Mouse (Mus musculus): ENCODE data around the gene Satb1.

Satb1 gene

DNA sequence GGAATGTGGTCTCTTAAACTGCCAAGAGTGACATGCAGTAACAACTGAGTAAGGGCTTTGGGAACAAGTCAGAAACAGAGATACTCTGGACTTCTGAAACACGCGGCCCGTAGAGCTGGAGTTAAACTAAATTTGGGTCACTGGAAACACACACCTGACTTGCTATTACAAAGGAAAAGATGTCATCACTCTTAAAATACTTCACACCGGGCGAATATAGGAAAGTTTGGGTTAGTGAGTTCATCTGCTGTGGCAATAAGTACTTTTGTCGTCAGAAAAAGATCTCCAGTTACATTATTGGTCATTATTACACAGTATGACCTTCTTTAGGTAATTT lies 19.3 kb downstream of the Satb1 start:
- no peak for DNase-seq

DNA sequence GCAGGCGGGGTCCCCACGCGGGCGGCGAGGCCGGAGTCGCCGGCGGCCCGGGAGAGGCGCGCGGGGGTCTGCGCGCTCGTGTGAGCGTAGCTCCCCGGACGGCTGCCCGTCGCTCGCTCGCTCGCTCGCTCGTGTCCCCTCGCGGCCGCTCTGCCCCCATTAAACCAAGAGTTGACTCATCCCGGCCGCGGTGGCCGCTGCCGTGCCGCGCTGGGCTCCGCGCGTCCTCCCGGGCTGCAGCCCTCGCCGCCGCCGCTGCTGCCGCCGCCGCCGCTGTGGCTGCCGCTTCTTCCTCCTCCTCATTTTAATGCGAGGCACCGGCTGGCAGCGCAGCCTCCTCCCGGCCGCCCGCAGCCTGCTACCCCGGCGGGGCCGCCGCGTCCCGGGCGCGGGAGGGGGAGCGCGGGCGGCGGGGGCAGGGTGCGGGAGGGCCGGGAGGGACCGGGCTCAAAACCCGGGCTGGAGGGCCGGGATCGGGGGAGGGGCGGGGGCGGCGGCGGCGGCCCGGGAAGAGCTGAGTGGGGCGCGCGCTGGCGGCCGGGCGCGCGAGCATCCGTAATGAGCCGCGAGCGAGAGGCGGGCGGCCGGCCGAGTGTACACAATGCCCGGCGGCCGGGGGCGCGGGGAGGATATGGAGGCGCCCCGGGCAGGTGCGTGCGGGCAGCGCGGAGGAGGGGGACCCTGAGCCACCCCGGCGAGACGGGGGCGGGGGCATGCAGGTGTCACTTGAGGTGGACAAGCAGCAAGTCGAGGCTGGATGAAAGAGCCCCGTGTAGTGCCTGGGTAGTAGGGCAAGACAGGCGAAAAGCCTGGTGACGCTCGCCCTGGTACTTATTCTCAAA lies 19.9 kb downstream of the Satb1 start:
- DNase-seq = peak; percentile 80

DNA sequence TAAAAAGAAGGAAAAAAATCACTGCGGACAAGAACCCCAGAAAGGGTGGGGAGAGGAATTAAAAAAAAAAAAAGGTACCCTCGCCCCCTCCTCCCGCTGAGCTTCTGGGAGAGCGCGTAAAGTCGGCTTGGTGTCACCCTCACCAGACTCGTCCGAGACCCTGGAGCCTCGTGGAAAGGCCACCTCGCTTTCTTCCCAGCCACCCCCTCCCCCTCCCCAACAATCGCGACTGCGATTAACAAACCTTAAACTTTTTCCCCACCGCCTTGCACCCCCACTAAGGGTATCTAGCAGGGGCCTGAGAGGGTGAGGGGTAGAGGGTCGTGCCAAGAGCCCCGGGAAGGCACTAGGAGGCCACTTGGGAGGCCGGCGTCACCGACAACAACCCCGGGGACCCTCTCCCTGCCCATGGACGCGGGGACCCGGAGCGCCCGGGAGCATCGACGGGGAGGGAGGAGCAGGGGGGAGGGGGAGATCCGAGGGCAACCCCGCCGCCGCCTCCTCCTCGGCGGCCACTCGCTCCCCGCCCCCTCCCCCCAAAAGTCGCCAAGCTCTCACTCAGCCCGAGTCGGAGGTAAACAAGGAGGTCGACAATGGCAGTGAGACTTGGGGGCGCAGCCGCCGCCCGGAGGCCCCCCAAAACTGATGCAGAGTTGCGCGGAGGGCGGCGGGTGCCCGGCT lies 20.7 kb downstream of the Satb1 start:
- peak; percentile 51 for DNase-seq

DNA sequence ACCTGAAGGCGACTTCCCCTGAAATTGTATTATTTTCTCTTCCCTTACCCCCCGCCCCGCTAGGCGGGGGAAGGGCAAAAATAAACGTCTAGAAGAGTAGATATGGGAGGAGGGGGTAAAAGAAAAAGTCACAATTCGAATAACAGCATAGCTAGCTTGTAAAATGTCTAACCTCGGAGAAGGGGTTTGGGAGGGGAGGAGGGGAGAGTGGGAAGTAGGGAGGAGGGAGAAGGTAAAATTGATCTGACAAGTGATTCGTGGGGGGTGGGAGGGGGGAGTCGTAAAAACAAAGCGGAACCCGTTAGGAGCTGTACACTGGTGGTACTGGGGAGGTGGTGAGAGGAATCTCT lies 21.2 kb downstream of the Satb1 start:
- DNase-seq = peak; percentile 32

DNA sequence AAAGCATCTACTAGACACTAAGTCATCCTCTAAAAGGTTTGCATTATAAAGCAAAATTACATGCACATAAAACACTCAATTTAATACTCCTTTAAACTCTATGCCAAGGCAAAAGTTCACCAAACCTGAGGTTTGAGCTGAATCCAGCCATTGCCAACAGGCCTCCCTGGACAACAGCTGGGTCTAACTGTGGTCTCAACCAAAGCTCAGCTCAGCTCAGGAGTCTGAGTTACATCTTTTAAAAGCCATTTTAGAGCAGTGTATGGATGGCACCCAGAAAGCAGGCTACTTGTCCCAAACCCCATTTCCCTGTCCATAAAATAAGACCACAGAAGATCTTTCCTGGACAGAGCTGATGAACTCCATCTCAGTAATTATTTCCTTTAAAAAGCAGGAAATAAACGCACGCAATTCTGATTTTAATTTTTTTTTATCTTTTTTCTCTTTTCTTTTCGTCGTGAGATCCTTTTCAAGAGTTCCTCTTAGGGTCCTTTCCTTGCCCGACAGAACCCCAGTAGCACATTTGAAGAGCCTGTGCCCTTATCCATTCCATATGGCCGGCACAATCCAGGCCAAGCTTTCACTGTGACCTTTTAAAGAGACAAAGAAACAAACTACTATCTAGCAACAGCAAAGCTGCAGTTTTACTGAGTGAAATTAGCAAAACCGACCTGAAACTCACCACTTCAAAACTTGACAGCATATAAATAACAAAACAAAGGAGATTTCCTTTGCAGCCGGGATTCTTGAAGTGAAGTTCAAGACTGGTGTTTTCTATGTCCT lies 21.8 kb downstream of the Satb1 start:
- DNase-seq = peak; percentile 77

DNA sequence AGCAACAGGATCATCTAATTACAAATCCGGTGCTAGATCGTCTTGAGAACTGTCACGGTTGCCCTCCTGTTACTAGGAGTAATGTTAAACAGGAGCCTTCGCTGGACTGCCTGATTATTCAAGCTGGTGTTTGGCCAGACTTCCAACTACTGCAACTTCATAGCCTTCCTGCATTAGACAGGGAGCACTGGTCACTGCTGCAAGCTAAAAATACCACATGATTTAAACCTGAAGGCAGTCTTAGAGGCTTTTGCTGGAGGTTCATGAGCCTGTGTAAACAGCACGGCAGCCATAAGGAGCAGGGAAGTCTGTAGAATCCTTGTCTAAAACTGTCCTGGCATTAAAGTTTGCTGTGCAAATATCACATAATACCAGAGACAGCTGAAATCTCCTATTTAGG lies 25.7 kb downstream of the Satb1 start:
- DNase-seq = no peak

DNA sequence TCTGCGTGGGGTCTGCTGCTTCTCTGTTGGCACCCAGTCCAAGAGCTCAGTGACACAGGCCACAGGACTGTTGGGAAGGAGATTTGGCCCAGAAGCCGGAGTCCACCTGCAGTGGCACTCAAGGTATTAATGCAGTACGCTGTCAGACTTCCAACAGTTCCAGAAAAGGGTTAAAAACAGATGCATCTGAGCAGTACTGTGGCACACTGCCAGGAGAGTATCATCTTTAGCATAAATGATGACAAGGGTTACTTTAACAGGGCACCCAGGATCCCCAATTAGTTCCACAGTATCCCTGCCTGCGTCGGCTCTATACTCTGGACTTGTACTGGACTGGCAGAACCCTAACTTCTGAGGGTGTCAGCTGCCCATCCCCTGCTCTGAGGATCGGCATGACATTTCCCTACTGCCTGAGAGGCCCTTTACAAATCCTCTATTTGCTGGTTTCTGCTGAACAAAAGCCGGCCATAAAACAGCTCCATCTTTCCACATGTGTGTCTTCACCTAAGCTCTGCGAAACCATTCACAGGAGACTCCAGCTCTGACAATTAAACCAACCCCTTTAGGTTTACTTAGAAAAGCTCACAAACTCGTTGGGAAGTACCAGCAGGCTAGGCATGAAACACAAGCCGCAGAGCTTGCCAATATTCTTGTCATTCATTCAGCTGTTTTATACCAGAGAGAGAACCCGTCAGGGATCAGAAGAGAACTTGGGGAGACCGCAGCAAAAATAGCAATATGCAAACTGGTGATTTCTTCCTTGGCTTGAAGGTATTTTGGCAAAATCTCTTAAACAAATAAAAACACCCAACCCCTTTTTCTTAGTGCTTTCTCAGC lies 26.7 kb downstream of the Satb1 start:
- DNase-seq = no peak

DNA sequence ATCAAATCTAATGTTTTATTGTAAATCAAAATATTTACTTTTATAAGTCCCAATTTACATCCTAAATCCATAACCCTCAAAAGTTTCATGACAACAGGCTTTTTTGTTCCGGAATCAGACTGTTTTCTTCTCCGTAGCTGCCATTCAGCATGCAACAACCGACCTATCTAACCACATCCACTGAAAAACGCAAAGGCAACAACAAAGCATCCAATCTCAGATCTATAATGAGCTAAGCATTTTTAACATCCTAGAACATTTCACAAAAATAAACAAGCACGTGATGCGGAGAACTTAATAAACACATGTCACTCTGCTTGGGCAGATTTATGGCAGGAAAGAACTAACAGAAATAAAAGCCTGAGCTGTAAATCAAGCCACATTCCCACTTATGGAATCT lies 32.9 kb downstream of the Satb1 start:
- no peak for DNase-seq

DNA sequence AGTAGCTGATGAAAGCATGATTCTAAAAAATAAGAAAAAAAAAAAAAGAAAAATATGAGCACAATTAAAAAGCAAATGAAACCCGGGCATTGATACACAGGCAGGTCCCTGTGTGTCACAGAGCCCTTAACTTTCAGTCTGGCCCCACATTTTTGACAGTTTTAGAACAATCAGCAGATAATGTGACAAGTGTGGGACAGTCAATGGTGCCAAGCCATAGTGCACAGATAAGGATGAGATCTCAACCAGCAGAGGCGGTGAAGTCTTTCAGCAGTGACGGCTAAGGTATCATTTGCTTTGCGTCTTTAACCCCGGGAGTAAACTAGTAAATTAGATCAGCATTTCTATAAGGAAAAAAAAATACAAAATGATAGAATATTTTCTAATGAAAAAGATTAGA lies 36.6 kb downstream of the Satb1 start:
- DNase-seq = no peak

DNA sequence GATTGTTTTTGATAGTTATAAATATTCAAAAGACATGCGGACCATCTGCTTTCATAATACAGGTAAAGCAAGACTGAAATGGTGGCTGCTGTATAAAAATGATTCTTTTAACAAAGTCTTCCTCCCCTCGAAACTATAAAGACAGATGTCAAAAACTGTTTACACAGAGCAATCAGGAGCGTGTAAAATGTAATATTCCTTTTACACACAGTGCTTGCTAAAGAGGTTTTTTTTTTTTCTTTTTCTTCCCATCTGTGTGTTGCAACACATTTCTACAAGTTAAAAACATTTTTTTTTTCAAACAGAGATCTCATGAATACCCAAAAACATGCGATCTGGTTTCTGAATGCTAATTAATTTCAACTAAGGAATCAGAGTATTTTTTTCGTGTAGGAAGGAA lies 41.9 kb downstream of the Satb1 start:
- no peak for DNase-seq

DNA sequence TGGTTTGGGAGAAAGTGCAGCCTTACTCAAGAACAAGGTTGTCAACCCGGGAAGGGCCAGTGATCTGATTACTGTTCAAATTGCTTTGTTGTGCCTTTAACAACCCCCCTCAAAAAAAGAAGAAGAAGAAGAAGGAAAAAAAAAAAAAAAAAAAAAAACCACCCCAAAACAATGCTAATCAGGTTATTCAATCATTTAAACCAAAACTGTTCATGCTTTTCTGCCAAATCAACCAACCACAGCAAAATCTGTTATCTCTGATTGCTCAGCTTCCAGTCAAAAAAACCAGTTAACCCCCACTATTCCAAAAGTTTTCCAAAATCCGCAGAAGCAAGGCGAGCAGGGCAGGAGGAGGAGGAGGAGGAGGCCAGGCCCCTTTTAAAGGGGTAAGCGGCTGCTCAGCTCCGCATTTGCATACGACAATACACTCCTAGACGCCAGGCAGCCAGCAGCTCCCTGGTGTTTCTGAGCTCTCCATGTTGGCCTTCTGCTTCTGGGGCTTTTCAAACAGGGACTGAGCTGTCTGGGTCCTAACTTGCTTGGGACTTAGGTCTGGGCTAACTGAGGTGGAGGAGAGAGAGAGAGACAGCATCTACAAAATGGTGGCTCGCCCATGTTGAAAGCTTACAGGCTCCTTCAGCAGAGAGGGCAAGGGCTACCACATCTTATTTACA lies 42.6 kb downstream of the Satb1 start:
- no peak for DNase-seq

DNA sequence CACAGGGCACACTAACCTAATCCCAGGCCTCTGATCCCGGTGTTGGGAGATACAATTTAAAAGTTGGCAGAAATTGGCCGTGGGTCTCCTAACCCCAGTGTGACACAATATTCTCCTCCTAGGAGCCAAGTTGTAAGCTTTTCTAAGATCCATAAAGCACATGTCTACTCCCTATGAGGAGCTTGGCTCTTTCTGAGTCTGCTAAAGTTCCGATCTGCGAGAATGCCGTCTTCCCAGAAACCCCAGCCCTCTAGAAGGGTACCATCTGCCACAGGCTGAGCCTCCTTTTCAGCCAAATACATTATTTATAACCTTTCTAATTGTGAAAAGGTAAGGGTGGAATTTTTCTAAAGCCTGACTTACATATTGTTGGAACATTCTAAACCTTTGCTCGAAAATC lies 43.3 kb downstream of the Satb1 start:
- DNase-seq = no peak

DNA sequence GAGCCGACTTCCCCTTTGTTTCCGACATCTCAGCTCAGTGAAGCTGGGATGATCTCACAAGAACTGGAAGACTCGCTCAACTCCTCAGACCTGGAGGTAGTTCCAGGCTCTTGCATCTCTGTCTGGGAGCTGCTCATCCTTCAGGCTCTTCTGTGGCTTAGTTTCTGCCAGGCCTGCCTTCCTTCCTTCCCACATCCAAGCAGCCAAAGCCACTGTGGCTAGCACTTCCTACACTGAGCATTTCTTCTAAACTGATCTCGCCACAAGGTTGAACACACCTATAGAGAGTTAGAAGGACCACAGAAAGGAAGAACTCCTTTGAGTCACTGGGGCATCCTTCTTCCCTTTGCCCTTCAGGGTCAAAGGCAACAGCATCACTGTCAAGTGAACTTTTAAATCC lies 44.0 kb downstream of the Satb1 start:
- DNase-seq = no peak

DNA sequence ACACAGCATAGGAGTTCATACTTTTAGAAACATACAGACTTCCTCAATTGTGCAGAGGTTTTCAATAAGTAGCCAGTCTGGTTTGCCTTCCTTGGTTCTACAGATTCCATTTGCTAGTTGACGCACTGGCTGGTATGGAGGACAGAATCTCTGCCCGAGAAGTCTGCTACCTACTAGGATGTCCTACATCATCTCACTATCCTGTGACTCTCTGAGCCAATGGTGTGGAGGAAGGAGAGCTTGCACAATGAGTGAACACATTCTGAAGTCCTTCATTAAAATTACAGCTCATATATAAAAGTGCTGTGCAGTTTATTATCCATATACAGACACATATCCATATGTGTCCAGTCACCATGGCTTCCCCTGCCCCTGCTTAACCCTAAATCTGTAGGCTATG lies 45.1 kb downstream of the Satb1 start:
- no peak for DNase-seq

DNA sequence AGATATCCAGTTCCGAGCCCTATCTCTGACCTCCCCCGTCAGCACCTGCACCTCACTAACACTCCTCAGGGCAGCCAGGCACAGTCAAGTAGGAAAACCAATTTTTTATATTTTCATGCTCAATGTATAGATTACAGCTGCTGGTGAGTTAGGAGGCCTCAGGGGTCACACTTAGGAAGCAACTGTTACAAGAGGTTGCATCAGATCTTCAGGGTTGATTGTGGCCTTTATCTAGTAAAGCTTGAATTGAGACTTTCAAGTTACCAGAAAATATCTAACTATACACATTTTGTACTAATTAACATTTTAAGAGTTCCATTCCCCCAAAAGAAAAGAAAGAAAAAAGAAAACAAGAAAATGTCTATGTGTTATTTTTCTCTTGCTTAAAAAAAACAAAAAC lies 47.0 kb downstream of the Satb1 start:
- DNase-seq = no peak

DNA sequence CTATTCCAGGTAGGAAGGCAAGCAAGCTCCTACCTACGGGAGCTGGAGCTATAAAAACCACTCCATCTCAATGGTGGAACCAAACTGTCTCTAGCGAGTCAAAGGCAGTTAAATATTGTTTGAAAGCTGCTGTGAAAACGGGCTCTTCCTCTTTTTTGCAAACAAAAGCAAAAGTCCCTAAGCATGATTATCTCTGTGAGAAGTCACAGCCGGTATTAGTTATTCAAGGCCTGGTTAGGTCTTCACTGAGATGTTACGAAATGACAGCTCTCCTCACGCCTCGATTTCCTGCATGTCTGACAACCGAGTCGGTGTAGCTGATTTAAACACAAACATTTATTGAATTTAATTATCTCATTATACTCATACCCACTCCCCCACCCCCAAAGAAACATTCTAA lies 48.2 kb downstream of the Satb1 start:
- no peak for DNase-seq

DNA sequence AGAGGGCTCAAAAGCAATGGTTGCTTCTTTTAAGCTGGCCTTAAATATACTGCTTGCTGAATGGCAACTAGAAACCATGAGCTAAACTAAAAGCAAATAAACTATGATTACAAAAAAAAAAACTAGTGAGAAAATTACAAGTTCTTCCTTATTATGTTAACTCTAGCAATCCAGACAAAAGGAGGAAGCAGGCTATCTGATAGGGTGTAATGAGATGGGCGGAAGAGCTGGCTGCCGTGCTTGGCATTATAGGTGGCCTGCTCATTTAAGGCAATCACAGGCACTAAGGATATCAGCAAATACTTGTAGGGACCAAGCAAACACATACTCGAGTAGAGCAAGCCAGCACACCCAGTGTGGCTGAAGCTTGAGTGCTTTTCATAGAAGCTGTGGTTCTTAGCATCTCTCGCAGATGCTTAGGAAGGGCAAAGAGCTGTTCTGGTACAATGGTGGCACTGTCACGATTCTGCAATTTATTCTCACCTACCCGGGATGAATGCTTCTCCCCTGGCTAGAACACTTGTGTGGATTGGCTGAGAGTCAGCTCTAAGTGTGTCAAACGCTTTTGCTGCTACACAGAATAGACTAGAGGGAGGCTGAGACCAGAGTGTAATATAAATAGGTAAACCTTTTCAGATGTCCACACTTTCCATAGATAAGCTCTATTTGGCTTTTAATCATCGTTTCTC lies 49.4 kb downstream of the Satb1 start:
- no peak for DNase-seq

DNA sequence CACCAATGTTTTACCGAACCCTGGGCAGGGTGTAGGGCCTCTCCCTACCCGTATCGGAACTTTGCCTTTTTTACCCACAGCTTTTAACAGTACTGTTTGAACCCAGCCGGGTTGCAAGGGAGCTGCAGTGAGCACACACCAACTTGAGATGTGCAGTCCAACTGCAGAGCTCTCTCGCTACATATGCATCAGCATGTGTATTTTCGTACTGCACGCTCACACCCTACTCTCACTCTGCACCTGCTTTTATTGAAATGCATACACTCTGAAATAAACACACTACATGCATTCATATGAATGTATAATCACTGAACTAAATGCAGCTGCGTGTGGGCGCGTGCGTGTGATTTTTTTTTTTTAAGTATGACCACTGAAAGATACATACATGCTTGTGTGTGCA lies 53.1 kb downstream of the Satb1 start:
- DNase-seq = no peak

DNA sequence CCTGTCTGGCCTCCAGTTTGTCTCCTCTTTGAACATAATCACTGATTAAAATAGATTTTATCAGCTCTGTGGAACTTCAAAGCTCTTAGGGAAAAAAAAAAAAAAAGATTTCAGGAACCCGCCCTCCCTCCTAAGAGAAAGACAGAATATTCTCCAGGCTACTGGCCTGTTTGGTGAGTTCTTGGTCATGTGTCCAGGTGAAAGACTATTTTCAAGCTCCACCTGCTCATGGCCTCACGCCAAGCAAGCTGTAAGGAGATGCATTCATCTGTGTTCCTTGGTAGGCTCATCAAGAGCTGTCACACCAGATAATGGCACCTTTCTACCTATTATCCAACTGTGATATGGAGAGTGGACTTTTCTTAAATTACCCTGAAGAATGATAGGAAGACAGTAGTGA lies 54.1 kb downstream of the Satb1 start:
- DNase-seq = no peak

DNA sequence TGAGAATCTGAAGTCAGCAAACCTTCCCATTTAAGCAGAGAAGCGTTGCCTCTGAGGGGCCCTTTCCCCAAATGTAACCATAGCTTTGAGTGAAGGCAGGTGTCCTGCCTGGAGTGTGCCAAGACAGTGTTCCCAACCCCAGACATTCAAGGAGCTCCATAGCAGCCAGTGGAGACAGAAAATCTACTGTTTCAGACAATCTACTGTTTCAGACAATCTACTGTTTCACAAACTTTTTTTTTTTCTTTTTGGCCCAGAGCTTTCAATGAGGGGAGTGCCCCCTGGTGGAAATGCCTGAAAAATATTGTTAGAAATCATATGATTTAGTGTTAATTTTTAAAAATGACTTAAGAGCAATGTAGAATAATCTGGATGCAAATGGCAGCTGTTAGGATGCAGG lies 55.3 kb downstream of the Satb1 start:
- DNase-seq = peak; percentile 39

DNA sequence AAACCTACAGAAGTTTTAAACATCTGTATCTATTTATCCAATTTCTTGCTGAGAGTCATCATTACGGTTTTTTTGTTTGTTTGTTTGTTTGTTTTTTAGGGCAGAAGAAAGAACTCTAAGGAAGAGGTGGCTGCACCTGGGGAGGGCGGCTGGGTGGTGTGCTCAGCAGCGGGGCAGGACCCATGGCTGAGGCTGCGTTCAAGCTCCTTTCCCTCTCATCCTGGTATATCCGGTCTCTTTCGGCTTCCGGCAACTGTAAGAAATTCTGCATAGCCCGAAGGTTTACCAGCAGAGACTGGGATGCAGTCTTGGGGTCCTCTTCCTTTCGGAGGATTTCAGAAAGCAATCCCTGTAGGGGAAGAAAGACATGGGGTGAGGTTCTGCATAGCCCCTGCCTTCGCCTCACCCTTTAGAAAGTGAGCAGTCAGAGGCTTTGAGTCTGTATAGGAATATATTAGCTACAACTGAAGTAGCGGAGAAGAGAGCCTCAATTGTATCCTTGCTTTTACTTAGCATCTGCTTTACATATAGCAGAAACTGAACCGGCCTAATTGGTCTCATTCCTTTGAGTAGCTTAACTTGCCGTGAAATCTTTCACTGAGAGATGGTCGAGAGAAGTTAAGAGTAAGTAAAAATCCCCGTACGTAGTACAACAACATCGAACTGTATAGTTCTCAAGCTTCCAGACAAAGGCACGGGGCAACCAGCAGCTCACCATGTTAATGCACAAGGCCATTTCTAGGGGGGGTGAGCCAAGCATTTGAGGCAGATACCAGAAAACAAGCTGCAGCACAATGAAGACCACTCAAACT lies 57.8 kb downstream of the Satb1 start:
- DNase-seq = no peak

All from kidney, postnatal 10 days (tissue).